Mouse (Mus musculus) myocyte (in vitro differentiated cells): ENCODE results near the gene Plcg2. TPM values are rescaled to one million over a fixed set of nuclear protein-coding genes. Genes with fewer than 3 reads are reported as not detected.

Experiments used
- H3K27me3 ChIP-seq: one replicate; pipeline ENCODE4 v1.6.1; 2011; ENCODE audit not compliant: control insufficient read depth, insufficient read depth, insufficient read length
- H3K36me3 ChIP-seq: one replicate; pipeline ENCODE4 v1.6.1; 2011; ENCODE audit not compliant: control insufficient read depth, insufficient read depth
- H3K4me2 ChIP-seq: one replicate; pipeline ENCODE4 v1.6.1; 2011; ENCODE audit warnings: low read depth, control low read depth
- H3K4me3 ChIP-seq: one replicate; pipeline ENCODE4 v1.5.1; 2011; ENCODE audit warnings: mild to moderate bottlenecking, control low read depth, moderate library complexity
- H3K79me2 ChIP-seq: one replicate; pipeline ENCODE4 v1.6.1; 2011; ENCODE audit not compliant: control insufficient read depth, insufficient read depth
- H3ac ChIP-seq: one replicate; pipeline ENCODE4 v1.6.1; 2011; ENCODE audit not compliant: control insufficient read depth, insufficient read length
- CEBPB ChIP-seq: IDR thresholded peaks from 2 replicates; pipeline ENCODE4 v1.6.1; 2011; ENCODE audit warnings: mild to moderate bottlenecking, moderate library complexity; ENCODE audit not compliant: poor library complexity, insufficient read depth, severe bottlenecking
- E2F4 ChIP-seq: IDR thresholded peaks from one replicate; pipeline ENCODE4 v1.6.1; 2011; ENCODE audit warnings: mild to moderate bottlenecking, control low read depth, moderate library complexity; ENCODE audit not compliant: insufficient read depth
- MAX ChIP-seq: IDR thresholded peaks from one replicate; pipeline ENCODE4 v1.6.1; 2011; ENCODE audit warnings: low read depth, mild to moderate bottlenecking, control low read depth
- MYOD1 ChIP-seq, 3 experiments: IDR thresholded peaks; one replicate each; pipeline ENCODE4 v1.6.1; 2011; ENCODE audit warnings: control low read depth in 2 of 3, low read depth in 2 of 3, mild to moderate bottlenecking in 2 of 3, moderate library complexity in 1 of 3; ENCODE audit not compliant: insufficient read length in 2 of 3, control insufficient read depth in 1 of 3
- MYOG ChIP-seq, 3 experiments: IDR thresholded peaks; one replicate each; pipeline ENCODE4 v1.6.1; 2011; ENCODE audit warnings: control low read depth in 2 of 3, low read depth in 2 of 3, mild to moderate bottlenecking in 2 of 3; ENCODE audit not compliant: insufficient read length in 2 of 3, control insufficient read depth in 1 of 3, insufficient read depth in 1 of 3
- POLR2A ChIP-seq: IDR thresholded peaks from one replicate; pipeline ENCODE4 v1.6.1; 2011; ENCODE audit warnings: low read depth, mild to moderate bottlenecking, control low read depth, moderate library complexity; ENCODE audit not compliant: insufficient read length
- POLR2AphosphoS2 ChIP-seq: IDR thresholded peaks from one replicate; pipeline ENCODE4 v1.6.1; 2011; ENCODE audit warnings: low read depth, control low read depth; ENCODE audit not compliant: insufficient read length
- REST ChIP-seq: IDR thresholded peaks from one replicate; pipeline ENCODE4 v1.6.1; 2011; ENCODE audit warnings: mild to moderate bottlenecking, control low read depth, moderate library complexity; ENCODE audit not compliant: insufficient read depth, insufficient read length
- SRF ChIP-seq: IDR thresholded peaks from one replicate; pipeline ENCODE4 v1.6.1; 2011; ENCODE audit warnings: low read depth; ENCODE audit not compliant: control insufficient read depth, insufficient read length
- TCF12 ChIP-seq: IDR thresholded peaks from one replicate; pipeline ENCODE4 v1.6.1; 2011; ENCODE audit warnings: mild to moderate bottlenecking, control low read depth; ENCODE audit not compliant: poor library complexity, insufficient read depth, severe bottlenecking
- TCF3 ChIP-seq: IDR thresholded peaks from one replicate; pipeline ENCODE4 v1.6.1; 2011; ENCODE audit warnings: low read depth, control low read depth; ENCODE audit not compliant: insufficient read length
- USF1 ChIP-seq: IDR thresholded peaks from one replicate; pipeline ENCODE4 v1.6.1; 2011; ENCODE audit warnings: low read depth, mild to moderate bottlenecking, control low read depth, moderate library complexity
- polyA plus RNA-seq: library from polyadenylated mRNA; unstranded; fragments of >200 nt; fragmentation: generic; extraction: Trizol; gene quantifications from one replicate; pipeline ENCODE4 v1.2.1, GENCODE M21; 2012; ENCODE audit warnings: missing spikeins

Plcg2 gene
- polyA plus RNA-seq, 1 experiment, result 0.29 TPM

DNA sequence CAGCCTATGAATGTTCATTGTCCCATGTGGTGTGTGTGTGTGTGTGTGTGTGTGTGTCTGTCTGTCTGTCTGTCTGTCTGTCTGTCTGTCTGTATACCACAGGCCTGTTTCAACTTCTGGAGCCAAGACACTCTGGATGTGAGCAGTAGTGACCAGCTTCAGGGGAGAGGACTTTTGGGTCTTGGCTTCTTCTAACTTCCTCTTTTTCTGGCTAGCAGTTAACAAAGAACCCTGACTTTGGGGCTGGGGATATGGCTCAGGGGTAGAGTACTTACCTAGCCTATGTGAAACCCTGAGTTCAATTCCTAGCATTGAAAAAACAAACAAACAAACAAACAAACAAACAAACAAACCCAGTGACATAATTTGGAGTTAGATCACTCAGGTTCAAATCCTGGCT is 44.9 kb downstream of the Plcg2 start:
- Histone ChIP-seq H3K27me3 (peaks cover 7% of the 10 kb centered on the region), H3K4me3 (no peak overlapping the region), H3ac (no peak overlapping the region), H3K79me2 (no peaks in the 10 kb centered on the region), H3K4me2 (no peak overlapping the region), H3K36me3 (no peaks in the 10 kb centered on the region)
- TF ChIP-seq POLR2A (no peak), REST (no peak), E2F4 (no peak)

DNA sequence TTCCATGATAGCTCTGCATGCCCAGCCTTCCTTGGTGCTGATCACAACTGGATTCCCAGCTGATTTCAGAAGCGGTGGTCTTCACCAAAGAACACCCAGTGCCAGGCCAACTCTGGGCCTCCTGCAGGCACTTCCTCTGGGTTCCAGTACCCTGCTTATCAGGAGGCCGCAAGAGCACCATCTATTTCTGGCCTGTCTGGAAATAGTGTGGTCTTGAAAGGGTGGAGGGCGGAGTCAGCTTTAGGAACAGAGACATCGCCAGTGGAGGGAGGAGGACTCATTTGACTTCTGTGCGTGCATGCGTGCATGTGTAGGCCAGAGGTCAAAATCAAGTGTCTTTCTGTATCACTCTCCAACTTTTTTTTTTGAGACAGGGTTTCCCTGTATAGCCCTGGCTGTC is 45.7 kb downstream of the Plcg2 start:
- H3K36me3 ChIP-seq, result no peaks in the 10 kb centered on the region
- no peak overlapping the region for H3ac ChIP-seq
- no peaks in the 10 kb centered on the region for H3K79me2 ChIP-seq
- H3K4me2 ChIP-seq, result no peak overlapping the region
- H3K27me3 ChIP-seq, result peaks cover 7% of the 10 kb centered on the region
- H3K4me3 ChIP-seq, result no peak overlapping the region
- TF ChIP-seq POLR2AphosphoS2, result no peak
- TF ChIP-seq SRF, result no peak
- TF ChIP-seq TCF12, result no peak
- no peak for TF ChIP-seq TCF3
- TF ChIP-seq USF1, result no peak
- no peak for TF ChIP-seq REST

DNA sequence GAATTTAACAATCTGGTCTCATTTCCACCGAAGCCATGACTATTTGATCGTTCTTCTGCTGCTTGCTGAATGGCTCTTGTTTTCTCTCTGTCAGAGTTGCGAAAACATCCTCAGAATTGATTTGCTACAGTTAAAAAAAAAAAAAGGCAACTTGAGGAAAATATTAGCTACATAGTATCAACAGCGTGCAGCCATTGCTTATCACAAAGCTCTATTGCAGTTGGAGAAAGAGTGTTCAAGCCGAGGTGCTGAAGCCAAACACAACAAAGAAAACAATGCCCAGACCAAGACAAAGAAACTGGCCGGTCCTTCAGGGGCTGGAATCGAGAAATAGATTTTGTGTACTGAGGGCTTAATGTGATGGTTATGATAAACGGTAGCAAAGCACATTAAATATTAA is 47.0 kb downstream of the Plcg2 start:
- H3K27me3 ChIP-seq, result peaks cover 7% of the 10 kb centered on the region
- TF ChIP-seq TCF3 (no peak), USF1 (no peak), REST (no peak), TCF12 (no peak), CEBPB (no peak), POLR2A (no peak), MAX (no peak), MYOG (IDR thresholded peaks at IDR 0.05; ENCODE audit: control insufficient read depth in 1 of 3, insufficient read depth in 1 of 3, insufficient read length in 2 of 3, low read depth in 2 of 3) (no peak), POLR2AphosphoS2 (no peak)
- H3K79me2 ChIP-seq, result no peaks in the 10 kb centered on the region
- no peak overlapping the region for H3ac ChIP-seq
- H3K4me3 ChIP-seq, result no peak overlapping the region
- no peaks in the 10 kb centered on the region for H3K36me3 ChIP-seq
- no peak overlapping the region for H3K4me2 ChIP-seq

DNA sequence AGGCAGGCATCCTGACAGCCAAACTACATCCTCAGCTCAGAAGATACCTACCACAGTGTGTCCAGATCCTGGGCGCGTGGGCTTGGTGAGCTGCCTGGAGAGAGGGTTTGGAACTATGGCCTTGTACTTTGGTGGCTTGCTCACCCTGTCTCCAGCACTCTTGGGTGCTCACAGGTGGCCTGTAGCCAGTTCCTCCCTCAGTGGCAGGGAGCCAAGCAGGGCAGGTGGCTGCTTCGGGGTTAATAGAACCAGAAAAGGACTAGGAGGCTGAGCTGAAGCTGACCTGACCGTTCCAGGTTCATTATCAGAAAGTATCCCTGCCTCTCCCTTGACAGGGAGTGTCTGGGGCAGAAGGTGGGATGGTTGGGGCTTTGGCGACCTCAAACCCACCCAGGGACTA is 48.3 kb downstream of the Plcg2 start:
- no peak overlapping the region for H3K4me3 ChIP-seq
- H3K79me2 ChIP-seq, result no peaks in the 10 kb centered on the region
- no peak overlapping the region for H3K4me2 ChIP-seq
- peaks cover 7% of the 10 kb centered on the region for H3K27me3 ChIP-seq
- H3K36me3 ChIP-seq, result no peaks in the 10 kb centered on the region
- no peak overlapping the region for H3ac ChIP-seq
- TF ChIP-seq E2F4 (no peak), TCF3 (no peak), MYOG (IDR thresholded peaks at IDR 0.05; ENCODE audit: control insufficient read depth in 1 of 3, insufficient read depth in 1 of 3, insufficient read length in 2 of 3, low read depth in 2 of 3) (no peak), TCF12 (no peak), REST (no peak), POLR2AphosphoS2 (no peak), CEBPB (no peak), USF1 (no peak), SRF (no peak), POLR2A (no peak), MAX (no peak), MYOD1 (IDR thresholded peaks at IDR 0.05; ENCODE audit: control insufficient read depth in 1 of 3, insufficient read length in 2 of 3, low read depth in 2 of 3) (no peak)

DNA sequence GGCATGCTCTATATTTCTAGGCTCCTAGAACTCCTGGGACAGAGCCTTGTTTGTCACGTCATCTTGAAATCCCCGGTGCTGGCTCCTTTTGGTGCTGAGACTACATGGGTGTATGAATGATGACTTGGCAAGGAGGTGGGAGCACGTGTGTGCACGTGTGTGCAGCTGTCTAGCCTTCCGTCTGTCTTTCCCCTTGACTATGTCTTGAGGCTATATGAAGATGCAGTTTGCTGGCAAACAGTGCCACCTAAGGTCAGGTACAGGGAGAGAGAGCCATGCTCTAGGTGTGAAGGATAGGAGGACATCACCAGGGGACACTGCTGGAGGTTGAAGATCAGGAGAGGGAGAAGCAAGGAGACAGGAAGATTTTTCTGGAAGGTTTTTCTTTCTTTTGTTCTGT is 49.9 kb downstream of the Plcg2 start:
- Histone ChIP-seq H3K27me3 (peaks cover 7% of the 10 kb centered on the region), H3K4me2 (no peak overlapping the region), H3ac (no peak overlapping the region), H3K4me3 (no peak overlapping the region), H3K79me2 (no peaks in the 10 kb centered on the region), H3K36me3 (no peaks in the 10 kb centered on the region)
- TF ChIP-seq SRF (no peak), REST (no peak), MYOD1 (IDR thresholded peaks at IDR 0.05; ENCODE audit: control insufficient read depth in 1 of 3, insufficient read length in 2 of 3, low read depth in 2 of 3) (no peak), MYOG (IDR thresholded peaks at IDR 0.05; ENCODE audit: control insufficient read depth in 1 of 3, insufficient read depth in 1 of 3, insufficient read length in 2 of 3, low read depth in 2 of 3) (no peak), MAX (no peak), USF1 (no peak), TCF3 (no peak), POLR2AphosphoS2 (no peak), CEBPB (no peak), E2F4 (no peak), POLR2A (no peak), TCF12 (no peak)
